8 mouse cellular contexts compared by ENCODE assay signal in genomic region chr2:152669256-152669638, GRCm38 (mm10). TPM values are rescaled to one million over a fixed set of nuclear protein-coding genes. Genes with fewer than 3 reads are reported as not detected.
A peak's percentile ranks its signal among the peaks of the same experiment; 100 is the strongest.
DNase-seq lines count a peak whose midpoint lies in the region; ATAC-seq and TF ChIP-seq lines count a peak whose summit lies in the region.

Gene H13 (plus strand): TSS chr2:152669461.

- WGBS in cerebellum, adult 2 months, result under 1% methylated on average over 35 of the region's 35 CpGs
- WGBS in hindbrain, embryonic 10.5 days, result under 1% methylated on average over 35 of the region's 35 CpGs
- WGBS in lung, postnatal 0 days, result under 1% methylated on average over 35 of the region's 35 CpGs

- peak; percentile 82 for ATAC-seq in frontal cortex, adult (ENCODE audit: low TSS enrichment)
- ATAC-seq in lung, postnatal 0 days, result peak; percentile 91

- peaks cover 5 to 18% of the 10 kb centered on the region in 2 experiments for H3K4me1 ChIP-seq in MEL (ENCODE audit: control insufficient read depth in 1 of 2, insufficient read depth in 2 of 2, low read length in 2 of 2)
- H3K4me1 ChIP-seq in cerebellum, adult 2 months (ENCODE audit: control insufficient read depth, insufficient read depth, low read length), result peaks cover 16% of the 10 kb centered on the region
- peaks cover 34% of the 10 kb centered on the region for H3K4me1 ChIP-seq in hindbrain, embryonic 10.5 days (replicated peaks)
- peaks cover 26% of the 10 kb centered on the region for H3K4me1 ChIP-seq in lung, postnatal 0 days (ENCODE audit: insufficient read depth, low read depth, low read length)

- H3K9me3 ChIP-seq in MEL (replicated peaks; ENCODE audit: insufficient read depth, low read length), result no peaks in the 10 kb centered on the region
- no peaks in the 10 kb centered on the region for H3K9me3 ChIP-seq in hindbrain, embryonic 10.5 days
- H3K9me3 ChIP-seq in lung, postnatal 0 days (ENCODE audit: low read length), result no peaks in the 10 kb centered on the region

- peak within 1 kb of the TSS; percentile 88 for H3K4me2 ChIP-seq in lung, postnatal 0 days (replicated peaks; ENCODE audit: low read depth, low read length)

- peaks cover 35% of the 10 kb centered on the region for H3K79me2 ChIP-seq in MEL (ENCODE audit: control insufficient read depth, insufficient read depth, low read length, poor library complexity)

- peaks cover 0 to 9% of the 10 kb centered on the region in 2 experiments; a peak in 2 of 4 replicates for H3K36me3 ChIP-seq in MEL (ENCODE audit: control insufficient read depth in 1 of 2, insufficient read depth in 2 of 2, low read length in 2 of 2)
- H3K36me3 ChIP-seq in hindbrain, embryonic 10.5 days, result peaks cover 32% of the 10 kb centered on the region
- H3K36me3 ChIP-seq in lung, postnatal 0 days (ENCODE audit: insufficient read depth, low read length), result no peaks in the 10 kb centered on the region

- TF ChIP-seq EP300 in MEL (IDR thresholded peaks at IDR 0.05; ENCODE audit: low read depth in 1 of 2, low read length in 2 of 2), result no peak
- TF ChIP-seq EP300 in lung, postnatal 0 days (IDR thresholded peaks at IDR 0.05), result no peak

- peak; percentile 12 for TF ChIP-seq RAD21 in MEL (IDR thresholded peaks at IDR 0.05; ENCODE audit: low read depth, low read length)

- H3K27ac ChIP-seq in MEL (ENCODE audit: control insufficient read depth, low read depth, low read length), result peak within 1 kb of the TSS; percentile 40
- H3K27ac ChIP-seq in cerebellum, adult 2 months (ENCODE audit: insufficient read depth, low read length), result peak within 1 kb of the TSS; percentile 20
- peak within 1 kb of the TSS; percentile 98 for H3K27ac ChIP-seq in hindbrain, embryonic 10.5 days
- H3K27ac ChIP-seq in lung, postnatal 0 days (ENCODE audit: low read length), result peak within 1 kb of the TSS; percentile 86

- TF ChIP-seq CTCF in MEL (IDR thresholded peaks at IDR 0.05 in 2 of 3, conservative IDR thresholded peaks at IDR 0.05 in 1 of 3; ENCODE audit: control insufficient read depth in 1 of 3, insufficient read depth in 1 of 3, low read depth in 2 of 3, low read length in 3 of 3, poor library complexity in 1 of 3, severe bottlenecking in 1 of 3), result peak; percentile 88 to 96 (median 90)
- TF ChIP-seq CTCF in cerebellum, adult 2 months (IDR thresholded peaks at IDR 0.05; ENCODE audit: borderline replicate concordance, insufficient read depth, low read depth, low read length), result peak; percentile 95
- peak; percentile 99 for TF ChIP-seq CTCF in lung, postnatal 0 days (IDR thresholded peaks at IDR 0.05)

- H3K27me3 ChIP-seq in MEL (ENCODE audit: control insufficient read depth in 1 of 2, insufficient read depth in 2 of 2, low read length in 2 of 2), result peaks cover 6 to 11% of the 10 kb centered on the region in 2 experiments; a peak in 3 of 4 replicates
- H3K27me3 ChIP-seq in cerebellum, adult 2 months (ENCODE audit: control insufficient read depth, insufficient read depth, low read length), result no peaks in the 10 kb centered on the region
- H3K27me3 ChIP-seq in hindbrain, embryonic 10.5 days (ENCODE audit: insufficient read depth, poor library complexity, severe bottlenecking), result no peaks in the 10 kb centered on the region
- no peaks in the 10 kb centered on the region for H3K27me3 ChIP-seq in lung, postnatal 0 days (replicated peaks; ENCODE audit: insufficient read depth, low read length)

- peak; percentile 95 for DNase-seq in MEL (ENCODE audit: low read depth, low spot score)
- DNase-seq in cerebellum, adult 2 months, result peak; percentile 91 to 92
- peak; percentile 95 for DNase-seq in hindbrain, embryonic 10.5 days (ENCODE audit: low spot score)
- DNase-seq in layer of hippocampus, adult 9-11 months, result peak; percentile 92
- peak; percentile 97 for DNase-seq in lung, postnatal 0 days (ENCODE audit: low spot score)
- DNase-seq in ovary, postnatal 14 days (ENCODE audit: low spot score), result peak; percentile 87
- peak; percentile 93 for DNase-seq in thymus, postnatal 14 days

- peak within 1 kb of the TSS; percentile 81 to 88 for H3K4me3 ChIP-seq in MEL (ENCODE audit: control insufficient read depth in 1 of 2, insufficient read depth in 1 of 2, low read depth in 2 of 2, low read length in 2 of 2)
- H3K4me3 ChIP-seq in cerebellum, adult 2 months (replicated peaks; ENCODE audit: insufficient read depth, low read depth, low read length), result peak within 1 kb of the TSS; percentile 68
- H3K4me3 ChIP-seq in hindbrain, embryonic 10.5 days, result peak within 1 kb of the TSS; percentile 86
- peak within 1 kb of the TSS; percentile 80 for H3K4me3 ChIP-seq in lung, postnatal 0 days (ENCODE audit: low read depth, low read length)

- TF ChIP-seq POLR2A in MEL (IDR thresholded peaks at IDR 0.05; ENCODE audit: control insufficient read depth in 1 of 2, insufficient read depth in 1 of 2, low read depth in 1 of 2, low read length in 2 of 2, poor library complexity in 1 of 2), result peak; percentile 95 to 98
- TF ChIP-seq POLR2A in cerebellum, adult 2 months (IDR thresholded peaks at IDR 0.05; ENCODE audit: borderline replicate concordance, insufficient read depth, low read length), result peak; percentile 96

- H3K9ac ChIP-seq in MEL (ENCODE audit: control insufficient read depth, low read depth, low read length, poor library complexity, severe bottlenecking), result peak within 1 kb of the TSS; percentile 84
- H3K9ac ChIP-seq in lung, postnatal 0 days (replicated peaks; ENCODE audit: low read depth), result peak within 1 kb of the TSS; percentile 77

TF ChIP-seq in MEL, 35 proteins besides CTCF, POLR2A, EP300 and RAD21 (continues in another document):
- TF ChIP-seq POLR2AphosphoS2 (IDR thresholded peaks at IDR 0.05; ENCODE audit: low read length), result peak; percentile 92
- peak; percentile 38; the same call in 1 of the 2 replicates for TF ChIP-seq ETS1 (IDR thresholded peaks at IDR 0.05; ENCODE audit: low read depth, low read length)
- no peak for TF ChIP-seq KAT2A (conservative IDR thresholded peaks at IDR 0.05; ENCODE audit: low read depth, low read length)
- TF ChIP-seq E2F4 (IDR thresholded peaks at IDR 0.05; ENCODE audit: borderline replicate concordance, low read depth, low read length), result no peak
- TF ChIP-seq GABPA (IDR thresholded peaks at IDR 0.05; ENCODE audit: low read depth, low read length), result no peak
- TF ChIP-seq NELFE (IDR thresholded peaks at IDR 0.05; ENCODE audit: low read depth, low read length), result peak; percentile 95
- peak; percentile 78 for TF ChIP-seq ELF1 (IDR thresholded peaks at IDR 0.05; ENCODE audit: low read depth, low read length)
- peak; percentile 92 for TF ChIP-seq MYC (IDR thresholded peaks at IDR 0.05; ENCODE audit: low read depth, low read length)
- TF ChIP-seq BHLHE40 (IDR thresholded peaks at IDR 0.05; ENCODE audit: borderline replicate concordance, low read depth, low read length), result no peak
- TF ChIP-seq ZMIZ1 (IDR thresholded peaks at IDR 0.05; ENCODE audit: low read depth, low read length), result peak; percentile 82
- TF ChIP-seq POLR2AphosphoS5 (IDR thresholded peaks at IDR 0.05; ENCODE audit: borderline replicate concordance, low read depth, low read length), result 0 out of 2 replicates have a peak, but pooled peaks have one; percentile 22
- TF ChIP-seq SIN3A (IDR thresholded peaks at IDR 0.05; ENCODE audit: low read length), result peak; percentile 96
- no peak for TF ChIP-seq USF2 (IDR thresholded peaks at IDR 0.05; ENCODE audit: borderline replicate concordance in 1 of 2, insufficient read depth in 1 of 2, low read depth in 1 of 2, low read length in 2 of 2)
- TF ChIP-seq MAFK (IDR thresholded peaks at IDR 0.05; ENCODE audit: borderline replicate concordance, low read depth, low read length), result no peak
- no peak for TF ChIP-seq MYB (IDR thresholded peaks at IDR 0.05; ENCODE audit: low read depth, low read length)
- TF ChIP-seq TAL1 (IDR thresholded peaks at IDR 0.05; ENCODE audit: low read length), result no peak
- TF ChIP-seq MXI1 (IDR thresholded peaks at IDR 0.05; ENCODE audit: low read depth, low read length), result peak; percentile 94
- peak; percentile 65; the same call in 1 of the 2 replicates for TF ChIP-seq MAZ (IDR thresholded peaks at IDR 0.05; ENCODE audit: low read depth, low read length)
- no peak for TF ChIP-seq NRF1 (IDR thresholded peaks at IDR 0.05; ENCODE audit: insufficient read depth, low read depth, low read length, poor library complexity, severe bottlenecking)
- TF ChIP-seq HCFC1 (IDR thresholded peaks at IDR 0.05; ENCODE audit: low read depth, low read length), result peak; percentile 80
- 0 out of 2 replicates have a peak, but pooled peaks have one; percentile 33 for TF ChIP-seq RCOR1 (IDR thresholded peaks at IDR 0.05; ENCODE audit: low read depth, low read length)
- TF ChIP-seq ZC3H11A (IDR thresholded peaks at IDR 0.05; ENCODE audit: low read depth, low read length), result no peak
- TF ChIP-seq USF1 (IDR thresholded peaks at IDR 0.05; ENCODE audit: low read depth, low read length), result 0 out of 2 replicates have a peak, but pooled peaks have one; percentile 33
- no peak for TF ChIP-seq CHD1 (IDR thresholded peaks at IDR 0.05; ENCODE audit: low read depth, low read length)
- peak; percentile 84 for TF ChIP-seq SMC3 (IDR thresholded peaks at IDR 0.05; ENCODE audit: low read depth, low read length)
- no peak for TF ChIP-seq UBTF (IDR thresholded peaks at IDR 0.05; ENCODE audit: borderline replicate concordance, insufficient read depth, low read depth, low read length)
- TF ChIP-seq TBP (IDR thresholded peaks at IDR 0.05; ENCODE audit: low read depth, low read length), result peak; percentile 74
- no peak for TF ChIP-seq GATA1 (IDR thresholded peaks at IDR 0.05; ENCODE audit: low read depth, low read length)
- TF ChIP-seq ZKSCAN1 (IDR thresholded peaks at IDR 0.05; ENCODE audit: low read depth, low read length), result no peak
- no peak for TF ChIP-seq JUND (IDR thresholded peaks at IDR 0.05; ENCODE audit: low read depth, low read length)
- no peak for TF ChIP-seq CHD2 (IDR thresholded peaks at IDR 0.05; ENCODE audit: low read length)
- TF ChIP-seq MAX (IDR thresholded peaks at IDR 0.05; ENCODE audit: low read length), result peak; percentile 88
- no peak for TF ChIP-seq ZNF384 (IDR thresholded peaks at IDR 0.05; ENCODE audit: low read depth, low read length)
- peak; percentile 47; the same call in 1 of the 2 replicates for TF ChIP-seq TCF12 (IDR thresholded peaks at IDR 0.05; ENCODE audit: low read depth, low read length)

RNA-seq across cellular contexts. Expression of gene H13, which starts in this region (rescaled TPM):
- total RNA-seq in MEL (2012; rRNA removed), result 73.8 and 82.7 TPM in 2 replicates
- polyA plus RNA-seq in MEL (2012; ENCODE audit: insufficient read depth in 1 of 2, insufficient read length in 2 of 2, low read depth in 1 of 2, low replicate concordance in 2 of 2, missing spikeins in 1 of 2), result 100 to 1,000 TPM; 139 to 421 TPM
- 80.5 and 83.5 TPM in 2 replicates for polyA plus RNA-seq in cerebellum, adult 2 months (2012; rRNA removed)
- polyA plus RNA-seq in hindbrain, embryonic 10.5 days (2016; fragmentation: Nextera tagmentation; extraction: Ambion mirVana), result 103 and 134 TPM in 2 replicates
- 110 and 127 TPM in 2 replicates for polyA plus RNA-seq in lung, postnatal 0 days (2015; fragmentation: Nextera tagmentation; extraction: Ambion mirVana)

Comparison
In these comparisons a context has a peak if more than half of its experiments do, and no peak if none do; other contexts are left out.
1. Peak in every context shown above with its lines: DNase-seq, ATAC-seq, H3K4me3 ChIP-seq and H3K27ac ChIP-seq.
2. H3K27ac ChIP-seq: peak in every context shown above with its lines; median percentile 98 in hindbrain, embryonic 10.5 days; 86 in lung, postnatal 0 days; 40 in MEL; 20 in cerebellum, adult 2 months.